Mouse (Mus musculus) bone marrow macrophage, adult 2 months (primary cell): ENCODE measurements around the gene Efna3.

ENCODE experiments used
- CTCF ChIP-seq: IDR thresholded peaks from 2 replicates; pipeline ENCODE4 v1.5.1; 2012; ENCODE audit warnings: low read depth, mild to moderate bottlenecking, low read length, moderate library complexity
- POLR2A ChIP-seq: IDR thresholded peaks from 2 replicates; pipeline ENCODE4 v1.6.1; 2012; ENCODE audit warnings: mild to moderate bottlenecking, low read depth, low read length, borderline replicate concordance

DNA sequence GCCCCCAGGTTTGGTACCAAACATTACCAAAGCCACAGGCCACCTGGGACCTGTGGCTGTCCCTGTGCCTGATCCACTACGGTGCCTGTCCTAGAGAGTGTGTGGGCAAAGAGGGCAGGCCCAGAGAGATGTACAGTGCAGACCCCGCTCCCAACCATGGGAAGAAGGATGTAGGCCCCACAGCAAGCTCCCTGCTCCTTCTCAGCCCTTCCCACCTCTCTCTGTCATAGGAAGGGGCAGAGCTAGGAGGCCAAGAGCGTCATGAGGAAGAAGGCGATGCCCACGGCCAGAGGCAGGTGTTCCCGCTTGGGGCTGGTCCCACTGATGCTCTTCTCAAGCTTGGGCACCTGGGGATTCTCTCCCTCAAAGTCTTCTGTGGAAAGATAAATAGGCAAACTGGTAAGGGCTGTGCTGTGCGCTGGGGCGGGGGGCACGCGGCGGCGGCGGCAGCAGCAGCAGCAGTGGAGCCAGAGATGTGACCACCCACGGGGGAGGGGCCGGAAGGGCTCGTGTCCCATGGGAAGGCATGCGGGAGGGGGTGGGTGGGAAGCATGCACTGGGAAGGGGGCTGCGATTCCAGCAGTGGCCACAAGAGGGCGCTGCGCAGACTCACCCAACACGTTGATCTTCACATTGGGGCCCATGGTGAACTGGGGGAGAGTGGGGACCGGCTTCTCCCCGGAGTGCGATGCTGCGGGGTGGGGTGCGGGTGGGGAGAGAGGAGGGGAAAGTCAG is 7.4 kb downstream of the Efna3 start:
- TF ChIP-seq CTCF (peak; percentile 98), POLR2A (no peak)
